Mouse (Mus musculus) lung, postnatal 36 days (tissue): ENCODE results near the gene Rffl.

ENCODE experiments used
- DNase-seq: peaks from one replicate; pipeline ENCODE4 v3.0.0; 2022; ENCODE audit warnings: mixed read lengths

The Rffl gene

DNA sequence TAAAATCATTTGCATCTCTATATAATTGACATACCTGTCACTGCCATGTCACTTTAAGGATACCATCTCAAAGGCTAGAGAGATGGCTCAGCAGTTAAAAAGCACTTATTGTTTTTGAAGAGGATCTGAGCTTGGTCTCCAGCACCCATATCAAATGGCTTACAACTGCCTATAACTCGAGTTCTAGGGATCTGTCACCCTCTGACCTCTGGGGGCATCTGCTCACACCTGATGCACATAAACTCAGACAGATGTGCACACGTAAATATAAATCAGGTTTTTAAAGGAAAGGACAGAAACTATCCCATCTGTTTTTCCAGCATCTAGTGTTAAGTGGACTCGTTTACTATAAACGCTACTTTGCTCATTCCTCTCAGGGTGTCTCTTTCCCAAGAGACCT lies 107.7 kb downstream of the Rffl start:
- DNase-seq = no peak

DNA sequence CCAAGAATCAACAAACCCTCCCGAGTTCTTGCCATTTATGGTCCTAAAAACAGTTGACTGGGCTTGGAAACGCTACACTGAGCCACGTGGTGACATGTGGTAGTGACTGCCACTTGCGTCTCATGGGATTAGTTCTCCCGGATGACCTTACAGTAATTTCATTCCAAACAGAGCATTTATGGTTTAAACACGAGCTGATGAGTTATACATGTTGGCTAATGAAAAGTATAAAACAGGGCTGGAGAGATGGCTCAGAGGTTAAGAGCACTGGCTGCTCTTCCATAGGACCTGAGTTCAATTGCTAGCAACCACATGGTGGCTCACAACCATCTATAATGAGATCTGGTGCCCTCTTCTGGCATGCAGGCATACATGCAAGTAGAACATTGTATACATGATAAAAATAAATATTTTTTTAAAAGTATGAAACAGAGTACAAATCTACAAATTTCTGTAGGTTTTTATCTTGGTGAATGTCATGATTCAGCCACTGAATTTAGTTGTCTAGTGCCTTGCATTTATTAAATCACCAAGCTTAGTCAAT lies 108.7 kb downstream of the Rffl start:
- DNase-seq = no peak

- DNase-seq = no peak
Measured at GRCm38 (mm10) chr11:82755919-82756318, 115.1 kb downstream of the Rffl start.
